Mouse (Mus musculus) kidney, postnatal 0 days (tissue): ENCODE data around the gene Gm20388. TPM values are rescaled to one million over a fixed set of nuclear protein-coding genes. Genes with fewer than 3 reads are reported as not detected.

Experiments used
- ATAC-seq: fragments of 200-750 bp; cut with Nextera tagmentation; replicated peaks from 2 replicates; pipeline ENCODE4 v1.8.0; 2017; ENCODE audit warnings: low read depth, moderate number of reproducible peaks, moderate TSS enrichment, moderate library complexity; ENCODE audit not compliant: low FRiP score
- DNase-seq: peaks from one replicate; pipeline ENCODE4 v3.0.0-alpha.2; 2016; ENCODE audit warnings: low spot score
- H3K27ac ChIP-seq: fragments of 300-500 bp; sonication (generic); 2 replicates; pipeline ENCODE4 v1.5.1; 2014; ENCODE audit warnings: mild to moderate bottlenecking
- H3K27me3 ChIP-seq: fragments of 300-500 bp; sonication (generic); 2 replicates; pipeline ENCODE4 v1.6.1; 2014; ENCODE audit warnings: low read length, mixed read lengths; ENCODE audit not compliant: insufficient read depth
- H3K36me3 ChIP-seq: fragments of 300-500 bp; sonication (generic); 2 replicates; pipeline ENCODE4 v1.6.1; 2014; ENCODE audit warnings: low read length, mixed read lengths; ENCODE audit not compliant: insufficient read depth
- H3K4me1 ChIP-seq: fragments of 300-500 bp; sonication (generic); replicated peaks from 2 replicates; pipeline ENCODE4 v1.6.1; 2014; ENCODE audit warnings: antibody characterized with exemption, low read length, mixed read lengths; ENCODE audit not compliant: insufficient read depth
- H3K4me2 ChIP-seq: fragments of 300-500 bp; sonication (generic); 2 replicates; pipeline ENCODE4 v1.6.1; 2014; ENCODE audit warnings: mild to moderate bottlenecking, low read length, moderate library complexity, mixed read lengths
- H3K4me3 ChIP-seq: fragments of 300-500 bp; sonication (generic); replicated peaks from 2 replicates; pipeline ENCODE4 v1.5.1; 2014; ENCODE audit warnings: low read depth, low read length
- H3K9ac ChIP-seq: fragments of 300-500 bp; sonication (generic); 2 replicates; pipeline ENCODE4 v1.6.1; 2014; ENCODE audit warnings: low read depth, low read length
- H3K9me3 ChIP-seq: fragments of 300-500 bp; sonication (generic); replicated peaks from 2 replicates; pipeline ENCODE4 v1.6.1; 2016; ENCODE audit warnings: low read length, inconsistent platforms, mixed read lengths
- CTCF ChIP-seq: IDR thresholded peaks from 2 replicates; pipeline ENCODE4 v1.5.1; 2016; ENCODE audit warnings: antibody characterized with exemption, low read depth, mild to moderate bottlenecking, moderate library complexity
- WGBS: fragments of 180-500 bp; shearing (Covaris S2); extraction: QIAGEN DNeasy Blood & Tissue Kit; methylation state at CpG from one replicate; pipeline ENCODE4 v1.1.7; 2014; 5-methylcytosine and 5-hydroxymethylcytosine counted together
- polyA plus RNA-seq: library from polyadenylated mRNA; unstranded; fragments of >200 nt; fragmentation: Nextera tagmentation; extraction: Ambion mirVana; gene quantifications from 2 replicates; pipeline ENCODE4 v1.2.1, GENCODE M21; 2015

The Gm20388 gene
- polyA plus RNA-seq, 1 experiment from 2014 or later, result not detected

DNA sequence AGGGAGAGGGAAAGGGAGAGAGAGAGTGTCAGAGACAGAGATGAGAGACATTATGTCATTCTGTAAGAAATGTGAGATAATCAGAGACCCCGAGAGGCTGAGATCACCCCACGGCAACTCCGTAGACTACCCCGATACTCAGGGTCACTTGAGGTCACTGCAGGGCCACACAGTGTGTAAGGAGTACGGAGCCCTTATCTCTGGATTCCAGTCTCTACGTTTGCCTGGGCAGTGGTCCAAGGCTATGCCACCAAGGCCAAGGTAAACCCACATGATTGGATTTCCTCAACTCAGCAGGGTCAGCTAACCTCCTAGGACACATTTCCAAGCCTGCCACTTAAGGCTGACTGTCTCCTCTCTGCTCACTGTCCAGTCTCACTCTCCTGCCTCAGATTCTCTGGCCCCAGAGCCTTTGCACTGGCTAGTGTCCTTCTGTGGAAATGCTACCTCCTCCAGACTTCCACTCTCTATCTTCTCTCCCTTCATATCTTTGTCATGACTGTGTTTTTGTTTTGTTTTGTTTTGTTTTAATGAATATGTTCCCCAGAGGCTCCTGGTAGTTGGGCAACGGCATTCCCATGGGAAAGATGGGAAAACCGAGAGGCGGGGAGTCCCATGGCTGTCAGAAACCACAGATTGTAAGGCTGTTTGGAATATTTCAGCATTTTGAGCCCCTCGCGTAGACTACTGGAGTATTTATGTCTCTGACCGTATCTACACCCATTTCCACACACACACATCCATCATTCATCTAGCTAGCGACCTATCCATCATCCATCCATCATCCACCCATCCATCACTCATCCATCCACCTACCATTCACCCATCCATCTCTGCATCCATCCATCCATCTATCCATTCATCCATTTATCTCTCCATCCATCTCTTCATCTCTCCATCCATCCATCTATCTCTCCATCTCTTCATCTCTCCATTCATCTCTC lies 2745.7 kb downstream of the Gm20388 start:
- no peak overlapping the region; the same call in 1 of the 2 replicates for H3K27ac ChIP-seq
- H3K4me2 ChIP-seq, result no peak overlapping the region
- H3K4me3 ChIP-seq, result no peak overlapping the region
- no peak overlapping the region for H3K9ac ChIP-seq
- WGBS, result 71% methylated on average over 13 of the region's 13 CpGs
- no peak for TF ChIP-seq CTCF
- H3K36me3 ChIP-seq, result no peaks in the 10 kb centered on the region
- DNase-seq, result no peak
- peaks cover 25% of the 10 kb centered on the region for H3K4me1 ChIP-seq
- no peaks in the 10 kb centered on the region for H3K27me3 ChIP-seq
- no peaks in the 10 kb centered on the region for H3K9me3 ChIP-seq
- no peak for ATAC-seq

GRCm38 (mm10) chr8:122658149-122658806 lies 2747.6 kb downstream of the Gm20388 start:
- Histone ChIP-seq H3K9ac (no peak overlapping the region), H3K4me1 (peaks cover 37% of the 10 kb centered on the region), H3K36me3 (no peaks in the 10 kb centered on the region), H3K9me3 (no peaks in the 10 kb centered on the region), H3K27ac (no peak overlapping the region), H3K27me3 (no peaks in the 10 kb centered on the region), H3K4me2 (no peak overlapping the region), H3K4me3 (no peak overlapping the region)
- WGBS, result 60% methylated on average over 10 of the region's 10 CpGs
- DNase-seq, result peak; percentile 17
- ATAC-seq, result no peak
- TF ChIP-seq CTCF, result no peak

GRCm38 (mm10) chr8:122658807-122659160 lies 2748.1 kb downstream of the Gm20388 start:
- peak; percentile 35 for DNase-seq
- no peak for TF ChIP-seq CTCF
- 49% methylated on average over 9 of the region's 9 CpGs for WGBS
- H3K27me3 ChIP-seq, result no peaks in the 10 kb centered on the region
- ATAC-seq, result no peak
- H3K4me1 ChIP-seq, result peaks cover 42% of the 10 kb centered on the region
- H3K9me3 ChIP-seq, result no peaks in the 10 kb centered on the region
- H3K27ac ChIP-seq, result no peak overlapping the region
- no peak overlapping the region for H3K4me3 ChIP-seq
- H3K36me3 ChIP-seq, result no peaks in the 10 kb centered on the region
- H3K9ac ChIP-seq, result no peak overlapping the region
- no peak overlapping the region for H3K4me2 ChIP-seq

GRCm38 (mm10) chr8:122660022-122660421 lies 2749.4 kb downstream of the Gm20388 start:
- Histone ChIP-seq H3K9ac (no peak overlapping the region), H3K27me3 (no peaks in the 10 kb centered on the region), H3K9me3 (no peaks in the 10 kb centered on the region), H3K27ac (no peak overlapping the region), H3K4me1 (peaks cover 50% of the 10 kb centered on the region), H3K36me3 (no peaks in the 10 kb centered on the region), H3K4me2 (no peak overlapping the region), H3K4me3 (no peak overlapping the region)
- no peak for ATAC-seq
- no peak for DNase-seq
- TF ChIP-seq CTCF, result peak; percentile 54
- WGBS, result 80% methylated on average over 2 of the region's 2 CpGs

DNA sequence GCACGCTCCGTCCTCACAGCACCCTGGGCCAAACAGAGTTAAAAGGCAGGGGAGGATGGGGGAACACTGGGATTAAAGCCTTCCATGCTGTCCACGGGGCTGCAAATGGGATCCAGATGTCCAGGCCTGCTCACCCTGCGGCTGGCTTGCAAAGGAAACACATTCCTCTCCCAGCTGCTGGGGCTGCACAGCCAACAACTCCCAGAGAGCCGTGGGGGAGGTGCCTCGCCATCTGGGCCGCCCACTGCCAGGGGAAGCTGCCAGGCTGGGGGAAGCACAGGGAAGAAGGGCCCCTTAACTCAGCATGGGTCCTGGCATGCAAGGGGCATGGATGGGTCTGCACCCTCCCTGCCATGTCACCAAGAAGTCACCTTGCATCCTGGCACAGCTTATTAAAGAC lies 2750.5 kb downstream of the Gm20388 start:
- no peak overlapping the region for H3K4me2 ChIP-seq
- no peak overlapping the region for H3K4me3 ChIP-seq
- H3K27ac ChIP-seq, result peak overlapping the region; percentile 65
- H3K9me3 ChIP-seq, result no peaks in the 10 kb centered on the region
- no peak overlapping the region for H3K9ac ChIP-seq
- H3K4me1 ChIP-seq, result peaks cover 53% of the 10 kb centered on the region
- DNase-seq, result peak; percentile 91
- H3K27me3 ChIP-seq, result no peaks in the 10 kb centered on the region
- WGBS, result 12% methylated on average over 7 of the region's 7 CpGs
- no peak for TF ChIP-seq CTCF
- no peaks in the 10 kb centered on the region for H3K36me3 ChIP-seq
- peak; percentile 57; the same call in 1 of the 2 replicates for ATAC-seq

DNA sequence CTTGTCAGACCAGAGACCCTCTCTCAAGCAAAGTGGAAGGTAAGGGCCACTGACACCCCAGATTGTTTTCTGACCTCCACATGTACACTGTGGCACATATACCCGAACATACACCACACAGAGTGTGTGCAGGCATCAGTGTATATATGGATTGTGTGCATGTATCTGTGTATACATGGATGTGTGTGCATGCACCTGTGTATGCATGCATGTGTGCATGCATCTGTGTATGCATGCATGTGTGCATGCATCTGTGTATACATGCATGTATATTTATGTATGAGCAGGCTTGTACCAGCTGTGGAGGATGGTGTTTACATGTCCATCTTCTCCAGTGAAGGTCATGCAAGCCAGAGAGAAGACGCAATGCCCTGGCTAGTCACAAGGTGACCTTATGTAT lies 2751.3 kb downstream of the Gm20388 start:
- WGBS, result 81% methylated on average over 2 of the region's 2 CpGs
- no peak for ATAC-seq

More for the DNA sequence above, 2751.3 kb downstream of the Gm20388 start:
- Histone ChIP-seq H3K9ac (no peak overlapping the region), H3K9me3 (no peaks in the 10 kb centered on the region), H3K4me1 (peaks cover 56% of the 10 kb centered on the region), H3K27me3 (no peaks in the 10 kb centered on the region), H3K36me3 (no peaks in the 10 kb centered on the region), H3K4me3 (no peak overlapping the region), H3K27ac (no peak overlapping the region), H3K4me2 (no peak overlapping the region)
- TF ChIP-seq CTCF, result no peak
- no peak for DNase-seq
